Mouse (Mus musculus): Measurements from ENCODE around the gene Ccdc30. TPM values are rescaled to one million over a fixed set of nuclear protein-coding genes. Genes with fewer than 3 reads are reported as not detected.

Gene Ccdc30
- polyA plus RNA-seq (2017; shearing (Covaris generic)): 1.6 TPM

GRCm38 (mm10) chr4:119415072-119415753, at the start of gene Ccdc30:
Gene Ccdc30, minus strand, starts transcription at chr4:119415521.

GRCm38 (mm10) chr4:119422294-119422964, 7.1 kb upstream of the Ccdc30 start, which contains the start of the genes Ppcs and Zmynd12:
Gene Ppcs, minus strand, starts transcription at chr4:119422420.
Gene Zmynd12, plus strand, starts transcription at chr4:119422814.

GRCm38 (mm10) chr4:119320131-119320830, 95.0 kb downstream of the Ccdc30 start, which contains the start of gene Ppih:
Gene Ppih, minus strand, starts transcription at chr4:119320546.

GRCm38 (mm10) chr4:119294415-119295133, 120.7 kb downstream of the Ccdc30 start, which contains the start of gene Ybx1:
Gene Ybx1, minus strand, starts transcription at chr4:119294604.

Other genes starting within 250 kb of the Ccdc30 start
- 0.81 TPM for gene Zfp691, start 241.3 kb downstream of the Ccdc30 start, polyA plus RNA-seq (2017; shearing (Covaris generic))
- 0.97 TPM for gene Ermap, start 225.5 kb downstream of the Ccdc30 start, polyA plus RNA-seq (2017; shearing (Covaris generic))
- 30.4 TPM for gene Svbp, start 220.2 kb downstream of the Ccdc30 start, polyA plus RNA-seq (2017; shearing (Covaris generic))
- 0.30 TPM for gene Tmem269, start 197.3 kb downstream of the Ccdc30 start, polyA plus RNA-seq (2017; shearing (Covaris generic))
- gene AU022252, start 182.8 kb downstream of the Ccdc30 start, polyA plus RNA-seq (2017; shearing (Covaris generic)): 10.7 TPM
- 2.7 TPM for gene P3h1, start 182.6 kb downstream of the Ccdc30 start, polyA plus RNA-seq (2017; shearing (Covaris generic))
- not detected for gene Cldn19, start 160.1 kb downstream of the Ccdc30 start, polyA plus RNA-seq (2017; shearing (Covaris generic))
- gene Ybx1, start 120.9 kb downstream of the Ccdc30 start, polyA plus RNA-seq (2017; shearing (Covaris generic)): 441 TPM
- 21.9 TPM for gene Ppih, start 95.0 kb downstream of the Ccdc30 start, polyA plus RNA-seq (2017; shearing (Covaris generic))
- gene Ppcs, start 6.9 kb upstream of the Ccdc30 start, polyA plus RNA-seq (2017; shearing (Covaris generic)): 11.3 TPM
- gene Zmynd12, start 7.3 kb upstream of the Ccdc30 start, polyA plus RNA-seq (2017; shearing (Covaris generic)): not detected
- 1.4 TPM for gene Rimkla, start 77.1 kb upstream of the Ccdc30 start, polyA plus RNA-seq (2017; shearing (Covaris generic))
- 57.3 TPM for gene Foxj3, start 121.5 kb upstream of the Ccdc30 start, polyA plus RNA-seq (2017; shearing (Covaris generic))
- 2.1 TPM for gene Frg2f1, start 124.0 kb upstream of the Ccdc30 start, polyA plus RNA-seq (2017; shearing (Covaris generic))
- gene Guca2a, start 222.2 kb upstream of the Ccdc30 start, polyA plus RNA-seq (2017; shearing (Covaris generic)): not detected
- not detected for gene Guca2b, start 243.4 kb upstream of the Ccdc30 start, polyA plus RNA-seq (2017; shearing (Covaris generic))